Mouse (Mus musculus) heart, embryonic 16.5 days (tissue): ENCODE measurements at regions not wholly inside any gene's neighbourhood (a gene's known extent, or its start where the extent isn't known, plus 50 kb on each side); places are given as distances from the start of the nearest gene placed in this dataset.
A peak's percentile ranks its signal among the peaks of the same experiment; 100 is the strongest.

Experiments
- ATAC-seq: fragments of 200-750 bp; cut with Nextera tagmentation; replicated peaks from 2 replicates; pipeline ENCODE4 v1.8.0; 2017; ENCODE audit warnings: moderate number of reproducible peaks; ENCODE audit not compliant: insufficient read depth, low FRiP score; ENCODE audit errors: extremely low read depth
- H3K27ac ChIP-seq: fragments of 300-500 bp; sonication (generic); 2 replicates; pipeline ENCODE4 v1.5.1; 2014; ENCODE audit warnings: mild to moderate bottlenecking, low read length, control low read depth, moderate library complexity
- H3K27me3 ChIP-seq: fragments of 300-500 bp; sonication (generic); 2 replicates; pipeline ENCODE4 v1.6.1; 2014; ENCODE audit warnings: low read length, mixed read lengths; ENCODE audit not compliant: control insufficient read depth, insufficient read depth
- H3K36me3 ChIP-seq: fragments of 300-500 bp; sonication (generic); 2 replicates; pipeline ENCODE4 v1.6.1; 2014; ENCODE audit not compliant: control insufficient read depth, insufficient read depth
- H3K4me1 ChIP-seq: fragments of 300-500 bp; sonication (generic); 2 replicates; pipeline ENCODE4 v1.6.1; 2014; ENCODE audit warnings: low read length, mixed read lengths; ENCODE audit not compliant: control insufficient read depth, insufficient read depth
- H3K4me2 ChIP-seq: fragments of 300-500 bp; sonication (generic); 2 replicates; pipeline ENCODE4 v1.6.1; 2014; ENCODE audit warnings: low read depth, mild to moderate bottlenecking, control low read depth, low read length
- H3K4me3 ChIP-seq: fragments of 300-500 bp; sonication (generic); 2 replicates; pipeline ENCODE4 v1.5.1; 2014; ENCODE audit warnings: mild to moderate bottlenecking, control low read depth, low read length
- H3K9ac ChIP-seq: fragments of 300-500 bp; sonication (generic); 2 replicates; pipeline ENCODE4 v1.6.1; 2014; ENCODE audit warnings: low read length, control low read depth
- H3K9me3 ChIP-seq: fragments of 300-500 bp; sonication (generic); replicated peaks from 2 replicates; pipeline ENCODE4 v1.6.1; 2016; ENCODE audit warnings: low read length; ENCODE audit not compliant: control insufficient read depth
- WGBS: fragments of 180-500 bp; shearing (Covaris S2); extraction: QIAGEN DNeasy Blood & Tissue Kit; methylation state at CpG from one replicate; pipeline ENCODE4 v1.1.7; 2014; 5-methylcytosine and 5-hydroxymethylcytosine counted together

DNA sequence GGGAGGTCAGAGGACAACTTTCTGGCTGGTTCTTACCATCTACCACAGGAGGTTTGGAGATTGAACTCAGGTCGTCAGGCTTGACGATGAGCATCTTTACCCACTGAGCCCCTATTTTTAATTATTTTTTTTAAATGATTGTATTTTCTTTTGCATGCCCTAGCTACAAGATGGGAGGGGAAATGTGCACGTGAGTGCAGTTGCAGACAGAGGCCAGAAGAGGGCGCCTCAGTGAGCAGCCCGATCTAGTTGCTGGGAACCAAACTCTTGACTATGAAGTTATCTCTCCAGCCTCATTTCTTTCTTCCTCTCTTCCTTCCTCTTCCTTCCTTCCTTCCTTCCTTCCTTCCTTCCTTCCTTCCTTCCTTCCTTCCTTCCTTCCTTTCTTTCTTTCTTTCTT, 537.3 kb upstream of the Adam5 start:
- Histone ChIP-seq H3K9me3 (peaks cover 6% of the 10 kb centered on the region; the same call in 1 of the 2 replicates), H3K4me3 (no peak overlapping the region), H3K4me1 (no peaks in the 10 kb centered on the region), H3K27me3 (no peaks in the 10 kb centered on the region), H3K9ac (no peak overlapping the region), H3K36me3 (no peaks in the 10 kb centered on the region), H3K27ac (no peak overlapping the region), H3K4me2 (no peak overlapping the region)
- ATAC-seq: no peak
- 83% methylated on average over 5 of the region's 5 CpGs for WGBS

DNA sequence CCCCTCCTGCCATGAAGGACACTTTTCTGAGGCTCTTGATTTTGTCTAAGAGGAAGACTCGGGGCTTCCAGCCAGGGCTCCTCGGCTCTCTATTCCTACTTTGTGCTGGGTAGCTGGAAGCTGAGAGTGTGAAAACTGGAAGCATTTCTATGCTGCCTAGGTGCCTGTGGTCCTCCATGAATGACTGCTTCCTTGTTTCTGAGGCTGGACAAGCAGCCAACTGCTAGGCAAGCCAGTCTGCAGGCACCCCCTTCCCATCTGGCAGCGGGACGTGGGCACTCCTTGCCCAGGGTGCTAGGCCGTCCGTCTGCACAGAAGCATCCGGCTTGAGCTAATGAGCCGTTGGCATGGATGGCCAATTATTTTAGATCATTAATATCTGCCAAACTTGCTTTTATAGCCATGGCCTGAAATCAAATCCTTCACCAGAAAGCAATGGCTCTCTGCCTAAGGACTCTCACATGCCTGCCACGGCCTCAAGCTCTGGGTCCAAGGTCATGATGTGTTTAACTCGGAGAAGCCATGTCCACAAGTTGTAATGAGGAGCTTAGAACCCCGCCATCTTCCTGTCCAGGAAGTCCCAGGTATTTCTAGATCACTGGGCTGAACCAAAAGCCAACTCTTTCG, 534.5 kb upstream of the Adam5 start:
- H3K9ac ChIP-seq: no peak overlapping the region
- WGBS: 82% methylated on average over 12 of the region's 12 CpGs
- H3K27me3 ChIP-seq: peaks cover 3% of the 10 kb centered on the region; the same call in 1 of the 2 replicates
- H3K36me3 ChIP-seq: no peaks in the 10 kb centered on the region
- no peak overlapping the region for H3K4me3 ChIP-seq
- H3K9me3 ChIP-seq: peaks cover 6% of the 10 kb centered on the region; the same call in 1 of the 2 replicates
- ATAC-seq: no peak
- H3K27ac ChIP-seq: no peak overlapping the region
- 0 out of 2 replicates have a peak, but pooled peaks cover 3% of the 10 kb centered on the region for H3K4me1 ChIP-seq
- no peak overlapping the region for H3K4me2 ChIP-seq

DNA sequence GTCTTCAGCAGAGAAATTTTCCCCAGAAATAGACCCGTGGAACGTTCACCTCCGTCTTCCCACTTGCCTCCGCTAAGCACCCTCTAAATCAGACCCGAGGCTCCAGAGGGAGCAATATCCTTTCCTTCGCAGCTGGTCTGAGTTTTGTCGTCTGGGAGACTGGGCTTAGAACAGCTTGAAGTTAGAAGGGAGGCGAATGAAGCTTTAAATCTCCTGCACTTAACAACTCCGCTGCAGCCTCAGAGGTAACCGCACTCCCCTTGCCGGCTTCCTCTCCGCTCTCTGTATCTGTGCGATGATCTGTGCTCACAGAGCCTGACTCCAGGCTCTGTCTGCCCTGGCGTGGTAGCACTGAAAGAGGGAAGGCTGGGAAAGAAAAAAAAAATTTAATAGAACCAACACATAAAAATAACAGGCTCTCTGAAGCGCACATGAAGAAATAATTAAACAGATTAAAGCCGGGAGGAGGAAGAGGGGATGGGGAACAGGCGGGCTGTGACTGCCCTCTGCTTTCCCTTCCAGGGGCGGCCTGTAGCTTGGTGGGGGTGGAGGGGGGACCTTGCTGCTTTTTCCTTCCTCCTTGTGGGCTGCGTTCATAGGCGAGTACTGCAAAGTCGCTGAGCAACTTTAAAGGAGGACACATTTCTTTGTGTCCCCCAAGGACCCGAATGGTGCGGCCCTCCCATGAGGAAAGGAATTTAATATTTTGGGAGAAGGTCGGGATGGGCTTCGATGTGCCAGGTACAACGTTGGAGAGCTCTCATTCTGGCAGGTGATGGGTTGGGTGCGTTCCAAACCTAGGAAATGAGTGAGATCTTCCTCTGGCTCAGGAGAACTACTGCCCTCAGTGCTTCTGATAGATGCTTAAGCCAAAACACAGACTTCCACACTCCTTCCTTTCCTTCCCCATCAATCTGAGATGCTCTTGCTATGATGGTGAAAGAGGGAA, 529.9 kb upstream of the Adam5 start:
- no peak for ATAC-seq
- H3K27ac ChIP-seq: no peak overlapping the region
- H3K4me2 ChIP-seq: peak overlapping the region; percentile 59
- 11% methylated on average over 27 of the region's 27 CpGs for WGBS
- H3K4me1 ChIP-seq: 0 out of 2 replicates have a peak, but pooled peaks cover 3% of the 10 kb centered on the region
- H3K4me3 ChIP-seq: peak overlapping the region; percentile 38
- 0 out of 2 replicates have a peak, but pooled peaks cover 2% of the 10 kb centered on the region for H3K9me3 ChIP-seq
- H3K36me3 ChIP-seq: no peaks in the 10 kb centered on the region
- peaks cover 16% of the 10 kb centered on the region for H3K27me3 ChIP-seq
- peak overlapping the region; percentile 21; the same call in 1 of the 2 replicates for H3K9ac ChIP-seq

DNA sequence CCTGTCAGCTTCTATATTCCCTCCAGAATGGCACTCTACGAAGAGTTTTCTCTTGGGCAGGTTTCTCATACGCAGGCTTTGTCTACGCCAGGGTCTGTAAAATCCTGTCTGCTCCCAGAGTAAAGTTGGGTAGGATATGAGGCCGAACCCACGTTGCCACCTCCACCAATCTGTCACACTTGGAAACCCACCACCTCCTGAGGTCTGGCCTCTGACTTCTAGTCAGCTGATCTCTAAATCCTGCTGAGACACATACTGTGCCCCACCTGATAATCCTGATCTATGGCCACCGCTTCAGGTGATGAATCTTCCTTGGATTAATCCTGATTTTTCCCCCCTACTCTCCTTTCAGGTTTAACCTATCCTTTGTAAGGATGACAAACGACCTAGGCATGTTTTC, 529.2 kb upstream of the Adam5 start:
- Histone ChIP-seq H3K27ac (no peak overlapping the region), H3K4me3 (peak overlapping the region; percentile 38; the same call in 1 of the 2 replicates), H3K36me3 (no peaks in the 10 kb centered on the region), H3K9ac (no peak overlapping the region), H3K9me3 (0 out of 2 replicates have a peak, but pooled peaks cover 2% of the 10 kb centered on the region), H3K27me3 (peaks cover 16% of the 10 kb centered on the region), H3K4me1 (0 out of 2 replicates have a peak, but pooled peaks cover 3% of the 10 kb centered on the region), H3K4me2 (peak overlapping the region; percentile 59)
- no peak for ATAC-seq
- 51% methylated on average over 7 of the region's 7 CpGs for WGBS

DNA sequence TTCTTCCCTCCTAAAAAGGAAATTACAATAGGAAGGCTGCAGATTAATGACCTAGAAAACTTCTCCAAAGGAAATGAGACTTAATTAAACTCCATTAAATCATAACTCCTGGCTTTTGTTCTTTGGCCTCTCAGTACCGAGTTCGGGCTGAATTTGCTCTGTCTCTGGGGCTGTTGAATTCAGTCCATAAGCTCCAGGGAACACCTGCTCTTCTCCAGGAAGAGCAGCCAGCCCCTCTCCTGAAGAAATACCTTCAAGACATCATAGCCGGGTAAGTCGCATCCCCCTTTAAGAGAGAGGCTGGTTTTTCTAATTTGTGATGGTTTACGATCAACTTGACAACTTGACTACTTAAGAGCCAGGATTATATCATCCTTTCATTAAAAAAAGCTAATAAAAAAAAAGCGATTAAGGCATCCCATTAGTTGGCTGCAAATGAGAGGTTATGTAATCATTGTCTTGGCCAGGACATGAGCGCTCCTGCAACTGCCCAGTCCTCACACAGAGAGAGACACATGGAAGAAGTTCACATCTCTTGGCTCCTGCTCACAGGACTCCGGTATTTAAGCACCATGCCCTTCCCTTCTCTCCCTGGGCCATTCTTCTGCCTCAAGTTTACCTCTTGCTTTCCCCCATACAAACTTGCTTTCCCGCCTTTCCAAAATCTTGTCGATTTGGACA, 524.0 kb upstream of the Adam5 start:
- Histone ChIP-seq H3K36me3 (no peaks in the 10 kb centered on the region), H3K27ac (no peak overlapping the region), H3K27me3 (peaks cover 8% of the 10 kb centered on the region), H3K4me1 (no peaks in the 10 kb centered on the region), H3K4me3 (no peak overlapping the region), H3K9me3 (no peaks in the 10 kb centered on the region), H3K4me2 (no peak overlapping the region), H3K9ac (no peak overlapping the region)
- ATAC-seq: no peak
- WGBS: 80% methylated on average over 10 of the region's 10 CpGs

DNA sequence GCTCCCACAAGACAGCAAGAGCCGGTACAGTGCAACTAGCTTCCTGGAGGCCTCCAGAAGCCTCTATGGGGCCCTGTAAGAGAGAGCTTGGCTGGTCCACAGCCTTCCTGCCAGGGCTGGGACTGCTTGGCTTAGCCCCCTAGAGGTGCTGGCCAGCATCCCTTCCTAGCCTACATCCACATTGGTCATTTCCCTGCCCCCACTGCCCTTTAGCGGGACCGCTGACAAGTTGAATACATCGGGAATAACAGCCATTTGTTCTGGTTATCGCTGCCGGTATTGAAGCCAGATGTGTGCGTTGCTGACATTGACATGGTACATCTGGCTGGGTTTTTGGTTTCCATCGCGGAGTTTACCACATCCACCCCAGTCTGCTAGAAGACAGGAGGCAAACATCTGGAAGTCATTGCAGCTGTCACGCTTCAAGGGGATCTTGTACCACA, 519.0 kb upstream of the Adam5 start:
- no peak overlapping the region for H3K9ac ChIP-seq
- H3K27ac ChIP-seq: peak overlapping the region; percentile 50
- H3K27me3 ChIP-seq: no peaks in the 10 kb centered on the region
- H3K4me1 ChIP-seq: no peaks in the 10 kb centered on the region
- H3K9me3 ChIP-seq: no peaks in the 10 kb centered on the region
- no peaks in the 10 kb centered on the region for H3K36me3 ChIP-seq
- 51% methylated on average over 10 of the region's 10 CpGs for WGBS
- no peak overlapping the region for H3K4me3 ChIP-seq
- ATAC-seq: peak; percentile 83
- H3K4me2 ChIP-seq: 0 out of 2 replicates have a peak overlapping the region, but pooled peaks have one; percentile 1

DNA sequence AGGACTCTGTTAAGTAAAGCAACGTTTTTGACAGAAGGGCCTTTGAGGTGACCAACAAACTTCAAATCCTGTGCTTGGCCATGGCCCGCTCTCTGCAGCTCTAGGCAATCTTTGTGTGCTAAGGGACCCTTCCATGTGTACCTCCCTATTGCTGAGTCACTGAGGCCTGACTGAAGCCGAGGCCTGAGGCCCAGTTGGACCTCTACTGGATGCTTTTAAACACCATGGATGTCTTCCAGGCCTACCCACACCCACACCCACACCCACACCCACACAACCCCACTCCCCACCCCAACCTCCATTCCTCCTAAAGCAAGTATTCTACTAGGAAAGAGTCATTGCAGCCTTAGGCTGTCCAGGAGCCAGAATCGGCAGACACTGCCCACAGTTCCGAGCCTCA, 518.3 kb upstream of the Adam5 start:
- Histone ChIP-seq H3K4me3 (no peak overlapping the region), H3K4me1 (no peaks in the 10 kb centered on the region), H3K9ac (no peak overlapping the region), H3K36me3 (no peaks in the 10 kb centered on the region), H3K27me3 (no peaks in the 10 kb centered on the region), H3K27ac (peak overlapping the region; percentile 50), H3K4me2 (no peak overlapping the region), H3K9me3 (no peaks in the 10 kb centered on the region)
- no peak; the same call in 1 of the 2 replicates for ATAC-seq
- 70% methylated on average over 5 of the region's 5 CpGs for WGBS

DNA sequence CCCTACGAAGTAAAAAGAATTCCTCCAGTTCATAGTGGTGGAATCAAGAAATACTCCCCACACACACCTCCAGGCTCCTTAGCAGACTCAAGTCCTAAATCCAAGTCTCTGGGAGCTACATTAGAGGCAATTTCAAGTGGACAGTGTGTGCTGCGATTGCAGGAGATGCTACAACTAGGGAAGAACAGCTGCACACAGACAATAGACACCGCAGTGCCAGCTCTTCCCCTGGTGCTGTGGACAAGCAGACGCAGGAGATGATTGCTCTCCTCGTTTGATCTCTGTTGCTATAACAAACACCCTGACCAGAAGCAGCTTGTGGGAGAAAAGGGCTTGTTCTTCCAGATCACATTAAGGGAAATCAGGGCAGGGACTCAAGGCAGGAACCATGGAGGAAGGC, 517.1 kb upstream of the Adam5 start:
- Histone ChIP-seq H3K36me3 (no peaks in the 10 kb centered on the region; the same call in 1 of the 2 replicates), H3K27ac (no peak overlapping the region), H3K9ac (no peak overlapping the region), H3K27me3 (no peaks in the 10 kb centered on the region), H3K4me1 (no peaks in the 10 kb centered on the region), H3K9me3 (peaks cover 6% of the 10 kb centered on the region; the same call in 1 of the 2 replicates), H3K4me3 (no peak overlapping the region), H3K4me2 (no peak overlapping the region)
- no peak for ATAC-seq
- 64% methylated on average over 5 of the region's 5 CpGs for WGBS
